Mouse (Mus musculus): ENCODE data around the gene Ddx24.

Gene Ddx24

GRCm38 (mm10) chr12:103395486-103396275 is 29.9 kb downstream of the Ddx24 start:
- in situ Hi-C loops (cut with MboI; ENCODE audit: low pct_unique_long_range_greater_than_20kb in 1 of 2, low sequenced_read_pairs in 2 of 2, unreplicated experiment in 1 of 2) = no loop called here

DNA sequence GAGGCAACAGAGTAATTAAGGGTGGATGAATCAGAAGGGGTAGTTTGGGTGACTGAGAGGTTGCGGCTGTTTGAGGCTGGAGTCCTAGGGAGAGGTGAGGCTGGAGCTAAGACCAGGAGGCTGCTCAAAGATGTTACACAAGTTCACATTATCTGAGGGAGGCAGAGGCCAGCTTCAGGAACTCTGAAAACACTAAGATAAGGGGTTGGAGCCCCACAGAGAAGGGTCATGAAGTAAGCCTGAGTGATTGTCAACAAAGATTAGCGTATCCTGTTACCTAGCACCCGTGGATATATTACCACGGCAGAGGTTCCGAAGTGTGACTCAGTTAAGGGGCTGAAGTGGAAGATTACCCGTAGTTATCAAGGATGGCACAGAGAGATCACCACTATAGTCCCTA is 32.1 kb downstream of the Ddx24 start:
- in situ Hi-C loops (cut with MboI; ENCODE audit: low pct_unique_long_range_greater_than_20kb in 1 of 2, low sequenced_read_pairs in 2 of 2, unreplicated experiment in 1 of 2) = no loop called here

- in situ Hi-C loops (cut with MboI; ENCODE audit: low pct_unique_long_range_greater_than_20kb in 1 of 2, low sequenced_read_pairs in 2 of 2, unreplicated experiment in 1 of 2) = no loop called here
Measured at GRCm38 (mm10) chr12:103391098-103391497, 34.5 kb downstream of the Ddx24 start.

GRCm38 (mm10) chr12:103389982-103390381 is 35.6 kb downstream of the Ddx24 start:
- in situ Hi-C loops (cut with MboI; ENCODE audit: low pct_unique_long_range_greater_than_20kb in 1 of 2, low sequenced_read_pairs in 2 of 2, unreplicated experiment in 1 of 2) = no loop called here

- in situ Hi-C loops (cut with MboI; ENCODE audit: low pct_unique_long_range_greater_than_20kb in 1 of 2, low sequenced_read_pairs in 2 of 2, unreplicated experiment in 1 of 2) = no loop called here
Measured at GRCm38 (mm10) chr12:103389348-103389727, 36.3 kb downstream of the Ddx24 start.

GRCm38 (mm10) chr12:103388505-103389347 is 36.9 kb downstream of the Ddx24 start, which contains the start of gene Otub2:
Gene Otub2 (plus strand): TSS chr12:103388682.
- in situ Hi-C loops (cut with MboI; ENCODE audit: low pct_unique_long_range_greater_than_20kb in 1 of 2, low sequenced_read_pairs in 2 of 2, unreplicated experiment in 1 of 2) = no loop called here

GRCm38 (mm10) chr12:103380226-103380625 is 45.4 kb downstream of the Ddx24 start:
- in situ Hi-C loops (cut with MboI; ENCODE audit: low pct_unique_long_range_greater_than_20kb in 1 of 2, low sequenced_read_pairs in 2 of 2, unreplicated experiment in 1 of 2) = no loop called here

- in situ Hi-C loops (cut with MboI; ENCODE audit: low pct_unique_long_range_greater_than_20kb in 1 of 2, low sequenced_read_pairs in 2 of 2, unreplicated experiment in 1 of 2) = no loop called here
Measured at GRCm38 (mm10) chr12:103376774-103377173, 48.9 kb downstream of the Ddx24 start.

- in situ Hi-C loops (cut with MboI; ENCODE audit: low pct_unique_long_range_greater_than_20kb in 1 of 2, low sequenced_read_pairs in 2 of 2, unreplicated experiment in 1 of 2) = no loop called here
Measured at GRCm38 (mm10) chr12:103376124-103376523, 49.5 kb downstream of the Ddx24 start.

DNA sequence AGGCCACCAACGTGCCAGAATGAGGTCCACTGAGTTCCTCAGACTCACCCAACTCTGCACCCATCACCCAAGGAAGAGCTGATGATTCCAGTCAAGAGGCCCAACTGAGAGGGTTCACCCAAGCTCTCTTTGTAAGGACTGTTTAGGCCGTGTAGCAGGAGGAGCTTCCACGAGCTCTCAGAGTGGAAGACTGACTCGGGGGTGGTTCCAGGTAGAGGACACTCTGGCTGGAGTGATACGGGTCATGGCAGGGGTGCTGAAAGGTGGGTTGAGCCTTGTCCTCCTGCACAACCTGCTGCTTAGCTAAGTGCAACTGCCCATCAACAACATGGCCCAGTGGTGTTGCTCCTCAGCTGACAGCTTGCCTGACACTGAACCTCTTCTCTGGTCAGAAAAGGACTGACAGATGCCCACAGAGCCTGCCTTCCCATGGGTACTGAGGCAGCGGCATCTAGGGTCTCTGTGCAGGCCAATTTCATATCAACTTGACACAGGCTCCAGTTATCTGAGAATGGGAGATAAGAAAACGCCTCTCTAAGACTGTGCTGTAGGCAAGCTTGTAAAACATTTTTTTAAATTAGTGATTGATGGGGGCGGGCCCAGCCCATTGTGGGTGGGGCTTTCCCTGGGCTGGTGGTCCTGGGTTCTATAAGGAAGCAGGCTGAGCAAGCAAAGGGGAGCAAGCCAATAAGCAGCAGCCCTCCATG is 51.9 kb downstream of the Ddx24 start:
- in situ Hi-C loops (cut with MboI; ENCODE audit: low pct_unique_long_range_greater_than_20kb in 1 of 2, low sequenced_read_pairs in 2 of 2, unreplicated experiment in 1 of 2) = no loop called here

GRCm38 (mm10) chr12:103371711-103372110 is 53.9 kb downstream of the Ddx24 start:
- in situ Hi-C loops (cut with MboI; ENCODE audit: low pct_unique_long_range_greater_than_20kb in 1 of 2, low sequenced_read_pairs in 2 of 2, unreplicated experiment in 1 of 2) = no loop called here

- in situ Hi-C loops (cut with MboI; ENCODE audit: low pct_unique_long_range_greater_than_20kb in 1 of 2, low sequenced_read_pairs in 2 of 2, unreplicated experiment in 1 of 2) = no loop called here
Measured at GRCm38 (mm10) chr12:103370861-103371260, 54.8 kb downstream of the Ddx24 start.

DNA sequence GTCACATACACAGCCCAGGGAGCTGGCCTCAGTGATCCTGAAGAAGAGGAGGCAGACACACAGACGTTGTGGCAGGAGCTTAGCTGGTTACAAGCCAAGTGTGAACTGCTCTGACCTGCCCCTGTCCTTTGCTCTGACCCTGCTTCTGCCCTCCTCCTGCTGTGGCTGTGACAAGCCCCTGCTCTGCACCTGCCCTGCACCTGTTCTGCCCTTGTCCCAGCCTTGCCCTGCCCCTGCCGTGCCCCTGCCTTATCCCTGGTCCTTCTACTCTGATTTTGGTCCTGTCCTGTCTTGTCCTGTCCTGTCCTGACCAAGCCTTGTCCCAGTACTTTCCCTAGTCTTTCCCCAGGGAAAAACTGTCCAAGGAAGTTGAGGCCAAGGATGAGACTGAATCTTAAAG is 56.9 kb downstream of the Ddx24 start:
- in situ Hi-C loops (cut with MboI; ENCODE audit: low pct_unique_long_range_greater_than_20kb in 1 of 2, low sequenced_read_pairs in 2 of 2, unreplicated experiment in 1 of 2) = no loop called here

DNA sequence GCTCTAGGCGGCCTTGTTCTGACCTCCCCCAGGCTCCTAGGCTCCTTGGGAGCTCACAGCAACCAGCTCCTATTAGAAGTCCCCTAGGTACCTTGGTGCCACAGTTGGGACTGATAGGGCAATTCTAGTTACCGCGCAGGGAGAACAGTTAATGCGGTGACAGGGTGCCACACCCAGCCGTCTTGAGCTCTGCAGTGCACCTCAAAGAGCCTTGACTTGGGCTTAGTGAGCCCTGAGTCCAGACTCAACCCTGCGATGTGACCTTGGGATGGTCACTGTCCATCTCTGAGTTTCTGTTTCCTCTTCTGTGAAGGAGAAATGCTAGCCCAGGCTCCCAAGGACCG is 57.3 kb downstream of the Ddx24 start:
- in situ Hi-C loops (cut with MboI; ENCODE audit: low pct_unique_long_range_greater_than_20kb in 1 of 2, low sequenced_read_pairs in 2 of 2, unreplicated experiment in 1 of 2) = no loop called here

- in situ Hi-C loops (cut with MboI; ENCODE audit: low pct_unique_long_range_greater_than_20kb in 1 of 2, low sequenced_read_pairs in 2 of 2, unreplicated experiment in 1 of 2) = no loop called here
Measured at GRCm38 (mm10) chr12:103367620-103368325, 57.9 kb downstream of the Ddx24 start.

GRCm38 (mm10) chr12:103367171-103367570 is 58.5 kb downstream of the Ddx24 start:
- in situ Hi-C loops (cut with MboI; ENCODE audit: low pct_unique_long_range_greater_than_20kb in 1 of 2, low sequenced_read_pairs in 2 of 2, unreplicated experiment in 1 of 2) = no loop called here

GRCm38 (mm10) chr12:103362336-103362735 is 63.3 kb downstream of the Ddx24 start:
- in situ Hi-C loops (cut with MboI; ENCODE audit: low pct_unique_long_range_greater_than_20kb in 1 of 2, low sequenced_read_pairs in 2 of 2, unreplicated experiment in 1 of 2) = no loop called here

DNA sequence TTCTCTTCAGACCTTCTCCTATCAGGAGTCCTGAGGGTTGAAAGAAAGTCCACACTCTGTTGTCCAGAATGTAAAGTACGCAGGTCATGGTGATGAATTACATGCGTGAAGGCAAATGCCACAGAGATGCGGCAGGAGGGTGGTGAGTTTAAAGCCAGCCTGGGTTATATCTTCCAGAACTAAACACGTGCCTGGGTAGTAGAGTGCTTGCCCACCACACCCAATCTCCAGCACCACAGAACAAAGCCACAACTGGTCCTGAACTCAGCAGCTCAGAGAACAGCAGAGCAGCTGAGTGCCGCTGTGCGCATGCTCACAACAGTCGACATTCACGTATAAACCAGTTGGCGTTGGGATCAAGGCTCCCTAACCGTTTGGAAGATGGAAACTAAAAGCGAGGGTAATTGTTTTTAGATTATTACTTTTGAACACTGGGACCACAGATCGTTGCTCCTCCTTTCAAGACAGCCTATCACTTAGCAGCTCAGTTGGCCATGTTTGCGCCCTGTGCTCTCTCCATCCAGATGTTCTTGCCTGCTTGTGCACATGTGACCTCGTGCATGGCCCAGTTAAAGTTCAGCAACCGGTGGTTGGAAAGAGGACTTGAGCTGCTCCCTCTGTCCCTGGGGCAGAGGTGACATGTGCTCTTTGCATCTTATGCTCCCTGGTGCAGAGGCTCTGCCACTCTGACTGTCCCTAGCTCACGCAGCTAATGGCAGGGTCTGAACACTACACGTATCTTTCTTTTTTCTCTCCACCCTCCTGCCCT is 63.9 kb downstream of the Ddx24 start:
- in situ Hi-C loops (cut with MboI; ENCODE audit: low pct_unique_long_range_greater_than_20kb in 1 of 2, low sequenced_read_pairs in 2 of 2, unreplicated experiment in 1 of 2) = no loop called here
